Mouse (Mus musculus): ENCODE measurements around the gene Olfr561. TPM values are rescaled to one million over a fixed set of nuclear protein-coding genes. Genes with fewer than 3 reads are reported as not detected.

Olfr561 gene
- not detected in 2 replicates for polyA plus RNA-seq (2012; rRNA removed)

DNA sequence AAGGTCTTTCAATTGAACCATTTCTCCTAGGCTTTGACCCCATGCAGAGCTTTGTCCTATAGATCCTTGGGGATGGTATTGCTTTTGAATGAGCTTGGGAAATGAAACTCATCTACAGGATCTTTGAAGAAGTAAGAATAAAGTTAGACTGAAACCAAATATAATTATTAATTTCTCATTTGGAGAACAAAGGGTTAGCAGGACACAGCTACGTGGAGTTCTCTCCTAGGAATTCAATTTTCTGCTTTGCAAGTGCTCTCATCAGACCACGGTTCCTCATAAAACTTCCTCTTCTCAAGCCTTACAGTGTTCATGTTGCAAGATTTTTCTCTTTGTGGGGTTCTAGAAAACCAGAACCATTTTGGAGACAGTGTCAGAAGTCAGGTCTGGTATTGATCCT is at the start of gene Olfr561:
Olfr561 (plus strand) TSS at position 301 of the 400 bp plus-strand sequence.

GRCm38 (mm10) chr7:102727391-102727790 is 43.6 kb upstream of the Olfr561 start, which contains the start of gene Olfr559:
Gene Olfr559 (minus strand): TSS chr7:102727491.

DNA sequence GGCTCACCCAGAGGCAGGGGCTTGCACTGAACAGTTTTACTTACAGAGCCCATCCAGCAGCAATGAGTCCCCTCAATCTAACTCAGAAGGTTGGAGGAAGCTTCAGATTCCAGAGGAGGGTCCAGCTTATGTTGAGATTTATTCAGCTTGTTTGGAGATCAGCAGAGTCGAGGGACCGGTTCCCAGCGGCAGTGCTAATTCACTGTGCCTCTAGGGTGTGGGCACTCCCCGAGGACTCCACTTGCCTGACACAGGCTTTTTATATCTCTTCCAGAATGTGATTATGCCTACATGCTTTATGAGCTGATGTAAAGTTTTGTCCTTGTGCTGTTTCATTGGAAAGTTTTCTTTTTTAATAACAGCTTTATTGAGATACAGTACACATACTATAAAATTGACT is 11.8 kb upstream of the Olfr561 start, which contains the start of the genes Olfr560 and Olfr78:
Olfr560 (minus strand) TSS at position 101 of the 400 bp plus-strand sequence.
Olfr78 (minus strand) TSS at position 206 of the 400 bp plus-strand sequence.

DNA sequence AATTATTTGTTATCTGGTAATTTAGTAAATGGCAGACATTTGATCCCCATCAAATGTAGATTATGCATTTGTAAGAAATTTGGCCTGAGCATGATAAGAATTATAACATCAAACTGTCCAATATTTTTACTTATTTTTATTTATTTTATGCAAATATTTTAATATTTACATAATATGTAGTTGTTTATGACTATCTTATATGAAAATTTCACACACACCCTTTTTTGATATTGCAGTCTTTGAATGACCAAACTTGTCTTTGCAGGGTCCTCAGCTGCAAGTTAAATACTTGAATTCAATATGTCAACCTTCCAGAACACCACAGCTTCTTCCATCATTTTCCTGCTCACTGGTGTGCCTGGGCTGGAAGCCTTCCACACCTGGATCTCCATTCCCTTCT is 32.2 kb downstream of the Olfr561 start, which contains the start of gene Olfr564:
Olfr564 (plus strand) TSS at position 301 of the 400 bp plus-strand sequence.

Other genes starting within 250 kb of the Olfr561 start
- gene Olfr547, start 236.5 kb upstream of the Olfr561 start, polyA plus RNA-seq (2012; rRNA removed): not detected in 2 replicates
- gene Olfr548-ps1, start 230.3 kb upstream of the Olfr561 start, polyA plus RNA-seq (2012; rRNA removed): not detected in 2 replicates
- gene Olfr549, start 221.4 kb upstream of the Olfr561 start, polyA plus RNA-seq (2012; rRNA removed): not detected in 2 replicates
- gene Trim21, start 205.7 kb upstream of the Olfr561 start, polyA plus RNA-seq (2012; rRNA removed): 1.8 and 2.0 TPM in 2 replicates
- gene Olfr550, start 199.8 kb upstream of the Olfr561 start, polyA plus RNA-seq (2012; rRNA removed): not detected in 2 replicates
- not detected in 2 replicates for gene Olfr551, start 179.3 kb upstream of the Olfr561 start, polyA plus RNA-seq (2012; rRNA removed)
- gene Olfr552, start 173.5 kb upstream of the Olfr561 start, polyA plus RNA-seq (2012; rRNA removed): not detected in 2 replicates
- not detected in 2 replicates for gene Olfr553, start 153.0 kb upstream of the Olfr561 start, polyA plus RNA-seq (2012; rRNA removed)
- not detected in 2 replicates for gene Olfr554, start 132.8 kb upstream of the Olfr561 start, polyA plus RNA-seq (2012; rRNA removed)
- gene Olfr555, start 112.4 kb upstream of the Olfr561 start, polyA plus RNA-seq (2012; rRNA removed): not detected in 2 replicates
- gene Olfr556, start 106.3 kb upstream of the Olfr561 start, polyA plus RNA-seq (2012; rRNA removed): not detected in 2 replicates
- 13.5 and 14.2 TPM in 2 replicates for gene Trim68, start 83.9 kb upstream of the Olfr561 start, polyA plus RNA-seq (2012; rRNA removed)
- not detected in 2 replicates for gene Olfr557, start 75.3 kb upstream of the Olfr561 start, polyA plus RNA-seq (2012; rRNA removed)
- 0.05 and 0.15 TPM in 2 replicates for gene Olfr558, start 69.0 kb upstream of the Olfr561 start, polyA plus RNA-seq (2012; rRNA removed)
- not detected in 2 replicates for gene Olfr33, start 52.2 kb upstream of the Olfr561 start, polyA plus RNA-seq (2012; rRNA removed)
- not detected in 2 replicates for gene Olfr559, start 43.7 kb upstream of the Olfr561 start, polyA plus RNA-seq (2012; rRNA removed)
- not detected in 2 replicates for gene Olfr560, start 11.9 kb upstream of the Olfr561 start, polyA plus RNA-seq (2012; rRNA removed)
- gene Olfr78, start 11.8 kb upstream of the Olfr561 start, polyA plus RNA-seq (2012; rRNA removed): 0.13 and 0.17 TPM in 2 replicates
- gene Olfr564, start 32.3 kb downstream of the Olfr561 start, polyA plus RNA-seq (2012; rRNA removed): not detected in 2 replicates
- not detected in 2 replicates for gene Olfr566, start 87.5 kb downstream of the Olfr561 start, polyA plus RNA-seq (2012; rRNA removed)
- gene Olfr568, start 105.9 kb downstream of the Olfr561 start, polyA plus RNA-seq (2012; rRNA removed): not detected in 2 replicates
- not detected in 2 replicates for gene Olfr569, start 119.7 kb downstream of the Olfr561 start, polyA plus RNA-seq (2012; rRNA removed)
- gene Olfr570, start 123.4 kb downstream of the Olfr561 start, polyA plus RNA-seq (2012; rRNA removed): 0.05 TPM in 1 of 2 replicates, not detected in the other
- not detected in 2 replicates for gene Olfr571, start 146.3 kb downstream of the Olfr561 start, polyA plus RNA-seq (2012; rRNA removed)
- gene Olfr572, start 153.2 kb downstream of the Olfr561 start, polyA plus RNA-seq (2012; rRNA removed): not detected in 2 replicates
- not detected in 2 replicates for gene Olfr573-ps1, start 171.4 kb downstream of the Olfr561 start, polyA plus RNA-seq (2012; rRNA removed)
- not detected in 2 replicates for gene Olfr574, start 177.2 kb downstream of the Olfr561 start, polyA plus RNA-seq (2012; rRNA removed)
- not detected in 2 replicates for gene Olfr575, start 187.6 kb downstream of the Olfr561 start, polyA plus RNA-seq (2012; rRNA removed)
- not detected in 2 replicates for gene Olfr576, start 191.4 kb downstream of the Olfr561 start, polyA plus RNA-seq (2012; rRNA removed)
- not detected in 2 replicates for gene Olfr577, start 204.7 kb downstream of the Olfr561 start, polyA plus RNA-seq (2012; rRNA removed)
- not detected in 2 replicates for gene Olfr578, start 218.1 kb downstream of the Olfr561 start, polyA plus RNA-seq (2012; rRNA removed)